Mouse (Mus musculus) bone marrow, adult 2 months (tissue): ENCODE measurements around the gene Ptcd3. TPM values are rescaled to one million over a fixed set of nuclear protein-coding genes. Genes with fewer than 3 reads are reported as not detected.

ENCODE experiments used
- H3K27ac ChIP-seq: fragments of 200-500 bp; 2 replicates; pipeline ENCODE4 v1.5.1; 2012; ENCODE audit warnings: low read depth, mild to moderate bottlenecking, control low read depth, inconsistent platforms, low read length; ENCODE audit not compliant: control insufficient read depth, poor library complexity, insufficient read depth
- H3K4me1 ChIP-seq: fragments of 200-500 bp; 2 replicates; pipeline ENCODE4 v1.6.1; 2011; ENCODE audit warnings: low read length; ENCODE audit not compliant: control insufficient read depth, insufficient read depth
- H3K4me3 ChIP-seq: fragments of 200-500 bp; replicated peaks from 2 replicates; pipeline ENCODE3; 2011; ENCODE audit warnings: mild to moderate bottlenecking, low read depth, low read length, control low read depth; ENCODE audit not compliant: control insufficient read depth
- CTCF ChIP-seq: fragments of 200-500 bp; IDR thresholded peaks from 2 replicates; pipeline ENCODE4 v1.5.1; 2011; ENCODE audit warnings: low read length, control low read depth; ENCODE audit not compliant: control insufficient read depth, insufficient read depth
- POLR2A ChIP-seq: fragments of 200-500 bp; IDR thresholded peaks from 2 replicates; pipeline ENCODE4 v1.6.1; 2011; ENCODE audit warnings: low read depth, mild to moderate bottlenecking, control low read depth, low read length, borderline replicate concordance; ENCODE audit not compliant: control insufficient read depth
- WGBS: fragments of 180-500 bp; shearing (Covaris S2); methylation state at CpG from one replicate; pipeline ENCODE4 v1.1.7; 2018; 5-methylcytosine and 5-hydroxymethylcytosine counted together
- polyA plus RNA-seq: library from polyadenylated mRNA; stranded (reverse); fragments of >200 nt; gene quantifications from 2 replicates; pipeline ENCODE4 v1.2.4, GENCODE M21; 2011; ENCODE audit warnings: low replicate concordance; ENCODE audit not compliant: missing spikeins, insufficient read depth, insufficient read length

Ptcd3 gene
- polyA plus RNA-seq, 1 experiment: 76.2 TPM

GRCm38 (mm10) chr6:71840597-71841290 lies 67.8 kb downstream of the Ptcd3 start:
- WGBS: 93% methylated on average over 1 of the region's 1 CpGs
- no peak overlapping the region for H3K27ac ChIP-seq
- TF ChIP-seq CTCF (no peak), POLR2A (no peak)
- no peak overlapping the region for H3K4me3 ChIP-seq
- no peaks in the 10 kb centered on the region for H3K4me1 ChIP-seq

DNA sequence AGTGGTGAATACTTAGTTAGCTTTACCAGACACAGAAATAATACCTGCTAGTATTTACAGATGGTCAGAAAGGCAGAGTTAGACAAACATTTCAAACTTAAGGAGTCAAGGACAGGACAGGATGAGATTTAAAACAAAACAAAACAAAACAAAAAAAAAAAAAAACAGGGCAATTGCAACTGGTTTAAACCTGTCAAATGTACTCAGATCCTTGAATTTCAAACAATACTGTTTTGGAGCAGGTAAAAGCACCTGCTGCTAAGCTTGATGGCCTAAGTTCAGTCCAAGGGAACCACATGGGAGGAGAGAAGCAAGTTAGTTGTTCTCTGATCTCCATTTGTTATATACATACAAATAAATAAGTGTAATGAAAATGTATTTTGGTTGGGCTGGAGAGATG lies 68.7 kb downstream of the Ptcd3 start:
- TF ChIP-seq POLR2A: no peak
- TF ChIP-seq CTCF: no peak
- H3K4me1 ChIP-seq: no peaks in the 10 kb centered on the region
- H3K4me3 ChIP-seq: no peak overlapping the region

DNA sequence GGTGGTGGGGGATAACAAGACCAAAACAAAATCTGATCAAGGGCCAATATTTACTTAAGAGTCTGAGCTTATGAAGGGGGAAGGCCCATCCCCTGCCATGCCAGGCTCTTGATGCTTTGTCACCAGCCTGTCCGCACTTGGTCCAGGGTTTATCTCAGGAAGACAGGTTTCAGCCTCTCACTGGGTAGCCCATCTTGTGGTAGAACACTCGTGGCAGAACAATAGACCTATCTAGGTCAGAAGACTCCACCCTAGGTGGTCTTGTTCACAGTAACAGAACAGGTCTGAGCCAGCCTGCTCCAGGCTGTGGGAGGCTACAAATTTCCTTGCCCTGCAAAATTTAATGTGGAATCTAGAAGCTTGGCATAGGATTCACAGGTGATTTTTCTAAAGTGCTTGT lies 71.7 kb downstream of the Ptcd3 start:
- no peak for TF ChIP-seq CTCF
- no peak for TF ChIP-seq POLR2A
- no peak overlapping the region for H3K4me3 ChIP-seq
- no peaks in the 10 kb centered on the region for H3K4me1 ChIP-seq
- H3K27ac ChIP-seq: no peak overlapping the region
- WGBS: 58% methylated on average over 2 of the region's 2 CpGs

More for the DNA sequence above, 68.7 kb downstream of the Ptcd3 start:
- H3K27ac ChIP-seq: no peak overlapping the region

GRCm38 (mm10) chr6:71831581-71831960 lies 77.0 kb downstream of the Ptcd3 start:
- under 1% methylated on average over 21 of the region's 21 CpGs for WGBS

DNA sequence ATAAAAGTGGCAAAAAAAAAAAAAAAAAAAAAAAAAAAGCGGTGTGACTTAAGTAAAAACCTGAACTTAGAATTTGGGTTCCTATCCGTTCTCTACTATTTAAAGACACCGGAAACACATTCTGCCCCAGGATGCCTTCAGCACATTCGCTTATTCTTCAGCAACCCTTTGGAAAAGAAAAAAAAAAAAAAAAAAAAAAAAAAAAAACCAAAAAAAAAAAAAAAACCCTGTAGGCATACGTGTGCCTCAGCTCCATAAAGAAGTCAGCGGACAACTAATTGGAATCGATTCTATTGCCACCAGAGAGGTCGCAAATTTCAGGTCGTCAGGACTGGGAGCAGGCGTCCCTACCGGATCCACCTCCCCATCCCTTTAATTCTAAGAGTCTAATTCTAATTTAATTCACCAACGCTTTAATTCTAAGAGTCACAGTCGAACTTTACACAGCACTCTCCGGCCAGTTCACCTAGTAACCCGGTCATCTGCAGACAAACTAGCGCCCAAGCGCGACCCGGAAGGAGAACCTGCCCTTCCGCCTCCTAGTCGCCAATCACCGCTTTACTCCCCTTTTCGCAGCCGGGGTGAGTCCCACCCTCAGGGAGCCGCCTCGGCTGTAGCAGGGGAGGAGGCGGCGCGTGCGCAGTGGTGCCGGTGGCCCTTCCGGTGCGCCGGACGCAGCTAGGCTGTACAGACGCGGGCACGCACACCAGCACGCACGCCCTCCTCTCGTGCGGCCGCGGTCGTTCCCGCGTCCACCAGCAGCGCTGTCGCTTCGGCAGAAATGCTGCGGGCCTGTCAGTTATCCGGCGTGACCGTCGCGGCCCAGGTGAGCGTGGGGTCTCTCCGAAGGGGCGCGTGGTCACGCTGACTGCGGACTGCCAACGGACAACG lies 77.6 kb downstream of the Ptcd3 start, which contains the start of gene Immt:
Gene Immt (plus strand): TSS at position 642 of the 891 bp plus-strand sequence.
- Histone ChIP-seq H3K27ac (peak within 1 kb of the TSS; percentile 94), H3K4me1 (no peaks in the 10 kb centered on the region), H3K4me3 (peak within 1 kb of the TSS; percentile 92)
- TF ChIP-seq POLR2A (peak; percentile 82; the same call in 1 of the 2 replicates), CTCF (no peak)
- under 1% methylated on average over 64 of the region's 64 CpGs for WGBS

More at GRCm38 (mm10) chr6:71831581-71831960, 77.0 kb downstream of the Ptcd3 start:
- no peak for TF ChIP-seq CTCF
- TF ChIP-seq POLR2A: no peak; the same call in 1 of the 2 replicates
- H3K27ac ChIP-seq: peak overlapping the region; percentile 94
- H3K4me3 ChIP-seq: peak overlapping the region; percentile 92
- H3K4me1 ChIP-seq: no peaks in the 10 kb centered on the region

Other genes with a start within 250 kb of the Ptcd3 start
- 0.90 TPM in 1 of 2 replicates, not detected in the other for gene Reep1, start 201.2 kb downstream of the Ptcd3 start, polyA plus RNA-seq
- 28.4 and 29.9 TPM in 2 replicates for gene Mrpl35, start 81.8 kb downstream of the Ptcd3 start, polyA plus RNA-seq
- gene Immt, start 77.4 kb downstream of the Ptcd3 start, polyA plus RNA-seq: 57.2 and 103 TPM in 2 replicates
- gene Polr1a, start 303 bp upstream of the Ptcd3 start, polyA plus RNA-seq: 13.4 and 21.0 TPM in 2 replicates
- gene St3gal5, start 188.8 kb upstream of the Ptcd3 start, polyA plus RNA-seq: 165 and 203 TPM in 2 replicates